ENCODE assay signal across 18 mouse cellular contexts in the genomic region with DNA sequence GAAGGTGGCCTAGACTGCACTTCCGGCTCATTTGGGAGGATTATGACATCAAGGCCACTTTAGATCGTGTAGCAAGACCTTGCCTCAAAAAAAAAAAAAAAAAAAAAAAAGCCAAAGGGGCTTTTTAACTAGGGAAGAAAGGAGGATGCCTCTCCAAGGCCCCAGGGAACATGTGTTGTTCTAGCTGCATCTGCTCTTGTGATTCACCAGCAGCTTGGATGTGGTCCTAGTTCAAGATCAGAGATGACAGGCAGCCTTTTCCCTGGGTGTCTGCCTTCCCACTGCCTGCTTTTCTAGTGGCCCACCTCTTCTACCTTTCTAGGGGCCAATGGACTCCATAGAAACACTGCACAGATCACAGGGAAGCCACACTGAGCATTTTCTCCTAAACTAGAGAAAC.
"Had no signal": no experiment of that assay in that cellular context is flagged by ENCODE, and none has a peak within 500 bp of the region (broad histone marks: within the 10 kb centered on the region; RNA-seq: fewer than 3 reads in every experiment).

No protein-coding gene starts in this region.

- H3K4me1 ChIP-seq: intestine, embryonic 15.5 days; kidney, embryonic 15.5 days; liver, embryonic 13.5 days; midbrain, embryonic 15.5 days; neural tube, embryonic 12.5 days; neural tube, embryonic 15.5 days had no signal

- ATAC-seq: intestine, embryonic 15.5 days; midbrain, embryonic 15.5 days had no signal

- H3K27me3 ChIP-seq: intestine, embryonic 15.5 days; kidney, embryonic 15.5 days; liver, embryonic 13.5 days; midbrain, embryonic 15.5 days; neural tube, embryonic 12.5 days; neural tube, embryonic 15.5 days had no signal

- H3K36me3 ChIP-seq: intestine, embryonic 15.5 days; kidney, embryonic 15.5 days; liver, embryonic 13.5 days; midbrain, embryonic 15.5 days; neural tube, embryonic 12.5 days; neural tube, embryonic 15.5 days had no signal

- DNase-seq: kidney, adult 11 months; kidney, adult 8-10 months; kidney, postnatal 10 days; kidney, postnatal 36 days; liver, embryonic 13.5 days; lung, adult 2 months; lung, postnatal 14 days; lung, postnatal 4 days; thymus, adult 18-20 months; thymus, postnatal 14 days; thymus, postnatal 4 days had no signal

- H3K9me3 ChIP-seq: intestine, embryonic 15.5 days; kidney, embryonic 15.5 days; liver, embryonic 13.5 days; midbrain, embryonic 15.5 days; neural tube, embryonic 12.5 days; neural tube, embryonic 15.5 days had no signal

- H3K4me2 ChIP-seq: intestine, embryonic 15.5 days; kidney, embryonic 15.5 days; liver, embryonic 13.5 days; midbrain, embryonic 11.5 days; midbrain, embryonic 15.5 days; neural tube, embryonic 12.5 days; neural tube, embryonic 15.5 days had no signal

- H3K4me3 ChIP-seq: intestine, embryonic 15.5 days; kidney, embryonic 15.5 days; left cerebral cortex, adult 2 months; liver, embryonic 13.5 days; midbrain, embryonic 15.5 days; neural tube, embryonic 12.5 days; neural tube, embryonic 15.5 days had no signal

- H3K9ac ChIP-seq: intestine, embryonic 15.5 days; kidney, embryonic 15.5 days; liver, embryonic 13.5 days; midbrain, embryonic 15.5 days; neural tube, embryonic 12.5 days; neural tube, embryonic 15.5 days had no signal

- H3K27ac ChIP-seq: intestine, embryonic 15.5 days; kidney, embryonic 15.5 days; left cerebral cortex, adult 2 months; liver, embryonic 13.5 days; midbrain, embryonic 15.5 days; neural tube, embryonic 12.5 days; neural tube, embryonic 15.5 days had no signal
